In genomic region chr7:133011611-133012010, GRCm38 (mm10) we compare ENCODE assay signal across 8 mouse cellular contexts.
DNase-seq lines count a peak whose midpoint lies in the region; ATAC-seq lines count a peak whose summit lies in the region.

No protein-coding gene starts in this region.

- H3K36me3 ChIP-seq in forebrain, embryonic 12.5 days (replicated peaks) = peaks cover 6% of the 10 kb centered on the region; the same call in 1 of the 2 replicates
- H3K36me3 ChIP-seq in forebrain, embryonic 11.5 days (ENCODE audit: control insufficient read depth, insufficient read depth, low read length) = no peaks in the 10 kb centered on the region
- H3K36me3 ChIP-seq in limb, embryonic 13.5 days = 0 out of 2 replicates have a peak, but pooled peaks cover 9% of the 10 kb centered on the region
- H3K36me3 ChIP-seq in limb, embryonic 10.5 days = peaks cover 67% of the 10 kb centered on the region
- no peaks in the 10 kb centered on the region for H3K36me3 ChIP-seq in forebrain, embryonic 16.5 days (ENCODE audit: control insufficient read depth, insufficient read depth)
- no peaks in the 10 kb centered on the region for H3K36me3 ChIP-seq in neural tube, embryonic 15.5 days

- no peaks in the 10 kb centered on the region for H3K27me3 ChIP-seq in forebrain, embryonic 12.5 days
- H3K27me3 ChIP-seq in forebrain, embryonic 11.5 days (ENCODE audit: control insufficient read depth, insufficient read depth, low read length) = no peaks in the 10 kb centered on the region
- no peaks in the 10 kb centered on the region for H3K27me3 ChIP-seq in limb, embryonic 13.5 days
- no peaks in the 10 kb centered on the region for H3K27me3 ChIP-seq in limb, embryonic 10.5 days (ENCODE audit: low read depth, poor library complexity, severe bottlenecking)
- no peaks in the 10 kb centered on the region for H3K27me3 ChIP-seq in forebrain, embryonic 16.5 days (replicated peaks; ENCODE audit: control insufficient read depth, insufficient read depth, low read length)
- no peaks in the 10 kb centered on the region for H3K27me3 ChIP-seq in neural tube, embryonic 15.5 days (replicated peaks)

- 28% methylated on average over 4 of the region's 4 CpGs for WGBS in forebrain, embryonic 12.5 days
- 46% methylated on average over 4 of the region's 4 CpGs for WGBS in forebrain, embryonic 11.5 days
- WGBS in limb, embryonic 13.5 days = 47% methylated on average over 4 of the region's 4 CpGs
- WGBS in limb, embryonic 10.5 days = 78% methylated on average over 4 of the region's 4 CpGs
- WGBS in forebrain, embryonic 16.5 days = 10% methylated on average over 4 of the region's 4 CpGs
- WGBS in neural tube, embryonic 15.5 days = 38% methylated on average over 4 of the region's 4 CpGs

- H3K4me1 ChIP-seq in forebrain, embryonic 12.5 days = peaks cover 83% of the 10 kb centered on the region
- peaks cover 21% of the 10 kb centered on the region for H3K4me1 ChIP-seq in forebrain, embryonic 11.5 days (replicated peaks; ENCODE audit: control insufficient read depth, insufficient read depth, low read length)
- H3K4me1 ChIP-seq in limb, embryonic 13.5 days = peaks cover 52% of the 10 kb centered on the region
- peaks cover 58% of the 10 kb centered on the region for H3K4me1 ChIP-seq in limb, embryonic 10.5 days
- peaks cover 52% of the 10 kb centered on the region for H3K4me1 ChIP-seq in forebrain, embryonic 16.5 days (replicated peaks; ENCODE audit: control insufficient read depth, insufficient read depth, low read length)
- peaks cover 89% of the 10 kb centered on the region for H3K4me1 ChIP-seq in neural tube, embryonic 15.5 days

- no peak overlapping the region for H3K4me3 ChIP-seq in forebrain, embryonic 12.5 days (replicated peaks)
- H3K4me3 ChIP-seq in forebrain, embryonic 11.5 days (ENCODE audit: low read depth, low read length) = no peak overlapping the region
- no peak overlapping the region for H3K4me3 ChIP-seq in limb, embryonic 13.5 days
- H3K4me3 ChIP-seq in limb, embryonic 10.5 days = no peak overlapping the region
- H3K4me3 ChIP-seq in forebrain, embryonic 16.5 days (replicated peaks; ENCODE audit: low read length) = no peak overlapping the region
- H3K4me3 ChIP-seq in neural tube, embryonic 15.5 days (replicated peaks) = no peak overlapping the region

- peak overlapping the region; percentile 4; the same call in 1 of the 2 replicates for H3K4me2 ChIP-seq in forebrain, embryonic 12.5 days
- no peak overlapping the region for H3K4me2 ChIP-seq in forebrain, embryonic 11.5 days (ENCODE audit: low read depth, low read length, severe bottlenecking)
- 0 out of 2 replicates have a peak overlapping the region, but pooled peaks have one; percentile 21 for H3K4me2 ChIP-seq in limb, embryonic 13.5 days (replicated peaks)
- peak overlapping the region; percentile 39 for H3K4me2 ChIP-seq in forebrain, embryonic 16.5 days (ENCODE audit: low read length)
- H3K4me2 ChIP-seq in neural tube, embryonic 15.5 days = peak overlapping the region; percentile 24

- ATAC-seq in forebrain, embryonic 12.5 days (ENCODE audit: low FRiP score) = no peak
- ATAC-seq in forebrain, embryonic 11.5 days (replicated peaks; ENCODE audit: low FRiP score) = no peak
- ATAC-seq in limb, embryonic 13.5 days (ENCODE audit: low FRiP score, low read depth) = no peak
- ATAC-seq in forebrain, embryonic 16.5 days = peak; percentile 49
- no peak for ATAC-seq in neural tube, embryonic 15.5 days (ENCODE audit: low FRiP score)

- H3K27ac ChIP-seq in forebrain, embryonic 12.5 days = peak overlapping the region; percentile 75
- H3K27ac ChIP-seq in forebrain, embryonic 11.5 days (ENCODE audit: low read depth, low read length) = no peak overlapping the region
- no peak overlapping the region for H3K27ac ChIP-seq in limb, embryonic 13.5 days
- H3K27ac ChIP-seq in limb, embryonic 10.5 days = no peak overlapping the region
- H3K27ac ChIP-seq in forebrain, embryonic 16.5 days (ENCODE audit: low read length) = peak overlapping the region; percentile 77
- peak overlapping the region; percentile 73 for H3K27ac ChIP-seq in neural tube, embryonic 15.5 days (replicated peaks)

- H3K9ac ChIP-seq in forebrain, embryonic 12.5 days = no peak overlapping the region
- no peak overlapping the region for H3K9ac ChIP-seq in forebrain, embryonic 11.5 days (ENCODE audit: low read length)
- H3K9ac ChIP-seq in limb, embryonic 13.5 days = no peak overlapping the region
- H3K9ac ChIP-seq in forebrain, embryonic 16.5 days (replicated peaks; ENCODE audit: low read depth, low read length) = no peak overlapping the region
- no peak overlapping the region for H3K9ac ChIP-seq in neural tube, embryonic 15.5 days (replicated peaks)

- DNase-seq in forebrain, embryonic 11.5 days (ENCODE audit: low spot score) = no peak
- no peak for DNase-seq in limb, embryonic 10.5 days (ENCODE audit: low spot score)
- no peak for DNase-seq in natural killer cell, adult 2 months (ENCODE audit: low spot score in 2 of 2)
- no peak for DNase-seq in left cerebral cortex, adult 9 months (ENCODE audit: low spot score in 2 of 2)

- H3K9me3 ChIP-seq in forebrain, embryonic 12.5 days = no peaks in the 10 kb centered on the region
- no peaks in the 10 kb centered on the region for H3K9me3 ChIP-seq in forebrain, embryonic 11.5 days (ENCODE audit: control insufficient read depth, low read length)
- H3K9me3 ChIP-seq in limb, embryonic 13.5 days = no peaks in the 10 kb centered on the region
- H3K9me3 ChIP-seq in limb, embryonic 10.5 days (replicated peaks) = no peaks in the 10 kb centered on the region
- H3K9me3 ChIP-seq in forebrain, embryonic 16.5 days (ENCODE audit: control insufficient read depth, low read length) = no peaks in the 10 kb centered on the region
- no peaks in the 10 kb centered on the region for H3K9me3 ChIP-seq in neural tube, embryonic 15.5 days (replicated peaks)

Comparison
In these comparisons a context has a peak if more than half of its experiments do, and no peak if none do; other contexts are left out.
1. H3K27ac ChIP-seq: peak in forebrain, embryonic 12.5 days (single experiment), forebrain, embryonic 16.5 days (single experiment) and neural tube, embryonic 15.5 days (single experiment); none in forebrain, embryonic 11.5 days (single experiment), limb, embryonic 13.5 days (single experiment) and limb, embryonic 10.5 days (single experiment).